Mouse (Mus musculus) lung, postnatal 0 days (tissue): ENCODE results near the gene Hoxc11. TPM values are rescaled to one million over a fixed set of nuclear protein-coding genes. Genes with fewer than 3 reads are reported as not detected.
A peak's percentile ranks its signal among the peaks of the same experiment; 100 is the strongest.

Experiments used
- ATAC-seq: fragments of 200-750 bp; cut with Nextera tagmentation; 2 replicates; pipeline ENCODE4 v1.8.0; 2017; ENCODE audit warnings: moderate library complexity
- DNase-seq: peaks from one replicate; pipeline ENCODE4 v3.0.0-alpha.2; 2016; ENCODE audit warnings: low spot score
- H3K27ac ChIP-seq: fragments of 300-500 bp; sonication (generic); 2 replicates; pipeline ENCODE4 v1.5.1; 2014; ENCODE audit warnings: antibody characterized with exemption, mild to moderate bottlenecking, low read length, mixed read lengths
- H3K27me3 ChIP-seq: fragments of 300-500 bp; sonication (generic); replicated peaks from 2 replicates; pipeline ENCODE4 v1.6.1; 2014; ENCODE audit warnings: low read length, mixed read lengths; ENCODE audit not compliant: insufficient read depth
- H3K36me3 ChIP-seq: fragments of 300-500 bp; sonication (generic); 2 replicates; pipeline ENCODE4 v1.6.1; 2014; ENCODE audit warnings: low read length, mixed read lengths; ENCODE audit not compliant: insufficient read depth
- H3K4me1 ChIP-seq: fragments of 300-500 bp; sonication (generic); 2 replicates; pipeline ENCODE4 v1.6.1; 2014; ENCODE audit warnings: antibody characterized with exemption, low read depth, low read length, mixed read lengths; ENCODE audit not compliant: insufficient read depth
- H3K4me2 ChIP-seq: fragments of 300-500 bp; sonication (generic); replicated peaks from 2 replicates; pipeline ENCODE4 v1.6.1; 2014; ENCODE audit warnings: low read depth, mild to moderate bottlenecking, low read length, moderate library complexity, mixed read lengths
- H3K4me3 ChIP-seq: fragments of 300-500 bp; sonication (generic); 2 replicates; pipeline ENCODE4 v1.5.1; 2014; ENCODE audit warnings: low read depth, low read length
- H3K9ac ChIP-seq: fragments of 300-500 bp; sonication (generic); replicated peaks from 2 replicates; pipeline ENCODE4 v1.6.1; 2014; ENCODE audit warnings: low read depth, mild to moderate bottlenecking
- H3K9me3 ChIP-seq: fragments of 300-500 bp; sonication (generic); 2 replicates; pipeline ENCODE4 v1.6.1; 2016; ENCODE audit warnings: low read length, mixed read lengths
- CTCF ChIP-seq: IDR thresholded peaks from 2 replicates; pipeline ENCODE4 v1.5.1; 2016; ENCODE audit warnings: antibody characterized with exemption, mild to moderate bottlenecking
- EP300 ChIP-seq: IDR thresholded peaks from 2 replicates; pipeline ENCODE4 v1.6.1; 2016; ENCODE audit warnings: antibody characterized with exemption, mild to moderate bottlenecking, control low read depth
- WGBS: fragments of 180-500 bp; shearing (Covaris S2); extraction: QIAGEN DNeasy Blood & Tissue Kit; methylation state at CpG from one replicate; pipeline ENCODE4 v1.1.7; 2014; 5-methylcytosine and 5-hydroxymethylcytosine counted together
- polyA plus RNA-seq: library from polyadenylated mRNA; unstranded; fragments of >200 nt; fragmentation: Nextera tagmentation; extraction: Ambion mirVana; gene quantifications from 2 replicates; pipeline ENCODE4 v1.2.1, GENCODE M21; 2015

Hoxc11 gene
- polyA plus RNA-seq, 1 experiment from 2014 or later, result not detected

DNA sequence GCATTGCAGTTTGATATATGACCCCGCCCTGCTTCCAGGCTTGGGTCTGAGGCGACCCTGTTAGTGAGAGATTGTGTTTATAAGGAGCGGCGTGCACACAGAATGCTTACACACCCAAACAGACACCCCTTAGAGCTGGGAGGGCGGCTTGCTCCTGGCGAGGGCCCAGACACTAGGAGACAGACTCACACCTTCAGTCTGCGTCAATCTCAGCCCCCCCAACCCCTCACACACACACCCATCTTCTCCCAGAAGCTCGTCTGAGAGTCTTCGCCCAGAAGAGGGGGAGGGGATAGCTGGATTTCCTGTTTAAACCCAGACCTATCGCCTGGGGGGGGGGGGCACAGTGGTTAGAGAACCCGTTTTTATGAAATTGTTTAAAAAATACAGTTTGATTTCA lies 45.7 kb downstream of the Hoxc11 start:
- Histone ChIP-seq H3K4me1 (no peaks in the 10 kb centered on the region), H3K27me3 (peaks cover 90% of the 10 kb centered on the region), H3K36me3 (no peaks in the 10 kb centered on the region), H3K4me3 (no peak overlapping the region), H3K9me3 (no peaks in the 10 kb centered on the region), H3K9ac (no peak overlapping the region), H3K4me2 (peak overlapping the region; percentile 68; the same call in 1 of the 2 replicates), H3K27ac (no peak overlapping the region)
- WGBS, result 5% methylated on average over 11 of the region's 11 CpGs
- ATAC-seq (no peak), DNase-seq (no peak)
- TF ChIP-seq EP300 (no peak), CTCF (no peak)

DNA sequence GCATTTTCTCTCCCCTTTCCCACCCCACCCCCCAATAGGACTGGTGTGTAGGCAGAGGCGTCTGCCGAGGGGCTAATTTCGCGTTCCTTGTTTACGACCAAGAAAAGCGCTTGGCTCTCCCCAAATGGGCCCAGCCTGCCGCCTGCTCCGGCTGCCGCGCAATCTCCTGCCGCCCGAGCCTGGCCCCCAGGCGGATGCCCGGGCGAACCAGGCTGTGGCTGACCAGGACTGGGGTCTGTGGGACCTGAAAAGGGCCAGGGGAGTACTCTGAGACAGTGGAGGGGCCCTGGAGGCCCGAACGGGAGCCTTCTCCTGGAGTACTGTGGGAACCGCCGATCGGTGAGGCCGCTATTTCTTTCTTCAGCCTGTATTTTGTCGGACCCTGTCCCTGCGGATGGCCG lies 46.3 kb downstream of the Hoxc11 start:
- H3K9me3 ChIP-seq, result no peaks in the 10 kb centered on the region
- H3K9ac ChIP-seq, result no peak overlapping the region
- H3K4me3 ChIP-seq, result no peak overlapping the region
- 5% methylated on average over 24 of the region's 24 CpGs for WGBS
- DNase-seq, result no peak
- no peak for ATAC-seq
- H3K4me2 ChIP-seq, result 0 out of 2 replicates have a peak overlapping the region, but pooled peaks have one; percentile 11
- no peaks in the 10 kb centered on the region for H3K36me3 ChIP-seq
- no peak for TF ChIP-seq CTCF
- TF ChIP-seq EP300, result no peak
- no peak overlapping the region for H3K27ac ChIP-seq
- H3K4me1 ChIP-seq, result no peaks in the 10 kb centered on the region
- H3K27me3 ChIP-seq, result peaks cover 88% of the 10 kb centered on the region

DNA sequence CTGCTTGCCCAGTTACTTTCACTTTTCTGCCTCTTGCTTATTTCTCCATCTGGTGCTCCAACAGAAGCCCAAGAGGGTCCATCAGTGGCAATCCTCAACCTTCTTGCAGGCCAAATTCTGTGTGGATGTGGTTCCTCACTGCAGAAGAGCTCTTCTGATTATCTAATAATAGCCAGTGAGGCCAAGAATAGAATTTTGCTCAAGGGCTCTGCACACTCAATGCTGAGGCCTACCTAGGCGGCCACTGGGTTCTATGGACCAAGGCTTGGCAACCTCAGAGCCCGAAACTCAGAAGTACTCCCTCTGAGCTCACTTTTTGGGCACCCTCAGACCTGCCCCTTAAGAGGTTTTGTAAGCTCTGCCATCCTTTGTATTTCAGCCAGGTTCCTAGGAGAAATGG lies 47.1 kb downstream of the Hoxc11 start:
- DNase-seq (no peak), ATAC-seq (no peak)
- H3K27ac ChIP-seq, result no peak overlapping the region
- no peaks in the 10 kb centered on the region for H3K4me1 ChIP-seq
- no peak overlapping the region for H3K4me2 ChIP-seq
- TF ChIP-seq EP300, result no peak
- TF ChIP-seq CTCF, result no peak
- peaks cover 89% of the 10 kb centered on the region for H3K27me3 ChIP-seq
- no peak overlapping the region for H3K9ac ChIP-seq
- H3K4me3 ChIP-seq, result no peak overlapping the region
- no peaks in the 10 kb centered on the region for H3K9me3 ChIP-seq
- no peaks in the 10 kb centered on the region for H3K36me3 ChIP-seq
- WGBS, result 38% methylated on average over 2 of the region's 2 CpGs

GRCm38 (mm10) chr15:103002156-103002555 lies 47.9 kb downstream of the Hoxc11 start:
- no peak for TF ChIP-seq CTCF
- TF ChIP-seq EP300, result no peak
- no peaks in the 10 kb centered on the region for H3K9me3 ChIP-seq
- no peaks in the 10 kb centered on the region for H3K4me1 ChIP-seq
- no peak for ATAC-seq
- H3K9ac ChIP-seq, result no peak overlapping the region
- no peak overlapping the region for H3K4me3 ChIP-seq
- no peaks in the 10 kb centered on the region for H3K36me3 ChIP-seq
- H3K27me3 ChIP-seq, result peaks cover 91% of the 10 kb centered on the region
- H3K27ac ChIP-seq, result no peak overlapping the region
- 20% methylated on average over 4 of the region's 4 CpGs for WGBS
- H3K4me2 ChIP-seq, result no peak overlapping the region
- no peak for DNase-seq

DNA sequence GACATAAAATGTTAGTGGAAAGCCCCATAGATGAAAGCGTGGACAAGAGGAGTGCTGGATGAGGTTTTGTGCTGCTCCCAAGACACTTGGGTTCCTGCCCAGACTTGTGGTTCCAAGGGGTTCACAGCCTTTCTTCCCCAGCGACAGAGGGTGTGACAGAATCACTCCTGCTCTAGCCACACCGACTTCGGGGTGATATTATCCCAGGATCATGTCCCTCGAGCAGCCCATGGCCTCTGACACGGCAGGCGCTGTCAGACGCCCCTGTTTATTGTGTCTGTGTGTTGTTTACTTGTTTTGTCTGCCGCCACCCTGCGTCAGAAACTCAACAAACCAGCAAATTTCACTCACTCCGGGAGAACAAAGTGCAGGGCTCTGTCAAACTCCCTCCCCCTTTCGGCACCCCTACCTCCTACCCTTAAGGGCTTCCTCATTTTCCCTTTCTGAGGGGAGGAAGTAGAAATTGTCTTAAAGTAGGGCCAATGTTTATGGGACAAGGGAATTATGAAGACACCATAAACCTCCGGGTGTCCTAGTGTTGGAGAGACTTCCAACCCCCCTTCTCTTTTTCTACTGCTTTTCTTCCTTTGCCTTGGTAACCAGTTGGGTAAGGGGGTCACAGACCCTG lies 48.7 kb downstream of the Hoxc11 start:
- Histone ChIP-seq H3K4me2 (no peak overlapping the region), H3K9ac (no peak overlapping the region), H3K9me3 (no peaks in the 10 kb centered on the region), H3K36me3 (no peaks in the 10 kb centered on the region), H3K4me3 (no peak overlapping the region), H3K27ac (no peak overlapping the region), H3K27me3 (peaks cover 91% of the 10 kb centered on the region), H3K4me1 (no peaks in the 10 kb centered on the region)
- TF ChIP-seq EP300 (no peak), CTCF (no peak)
- ATAC-seq (no peak), DNase-seq (no peak)
- 7% methylated on average over 13 of the region's 13 CpGs for WGBS

- no peaks in the 10 kb centered on the region for H3K36me3 ChIP-seq
- TF ChIP-seq EP300, result no peak
- no peak for TF ChIP-seq CTCF
- ATAC-seq (no peak), DNase-seq (no peak)
- no peak overlapping the region for H3K4me2 ChIP-seq
- no peaks in the 10 kb centered on the region for H3K4me1 ChIP-seq
- no peak overlapping the region for H3K27ac ChIP-seq
- H3K4me3 ChIP-seq, result no peak overlapping the region
- 2% methylated on average over 17 of the region's 17 CpGs for WGBS
- H3K9me3 ChIP-seq, result no peaks in the 10 kb centered on the region
- no peak overlapping the region for H3K9ac ChIP-seq
- H3K27me3 ChIP-seq, result peaks cover 88% of the 10 kb centered on the region
Observed at GRCm38 (mm10) chr15:103005308-103005707, 51.1 kb downstream of the Hoxc11 start.

DNA sequence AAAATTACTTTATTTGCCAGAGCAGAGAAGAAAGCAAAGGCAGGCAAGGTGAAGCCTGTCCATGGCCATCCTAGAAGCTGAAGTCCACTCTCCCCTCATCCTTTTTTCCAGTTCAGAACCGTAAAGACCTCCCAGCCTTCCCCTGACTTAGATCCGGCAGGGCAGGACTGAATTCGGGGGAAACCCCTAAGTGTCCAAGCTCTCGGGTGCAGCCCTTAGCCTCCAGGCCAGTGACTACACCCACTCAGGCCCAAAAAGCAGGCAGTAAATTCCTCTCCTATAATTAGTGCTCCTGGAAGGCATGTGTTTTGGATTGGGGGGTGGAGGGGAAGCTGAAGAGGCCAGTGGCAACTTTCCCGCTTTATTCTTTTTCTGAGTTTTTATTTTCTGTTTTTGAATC lies 51.6 kb downstream of the Hoxc11 start:
- ATAC-seq (no peak), DNase-seq (no peak)
- H3K9ac ChIP-seq, result no peak overlapping the region
- H3K4me1 ChIP-seq, result no peaks in the 10 kb centered on the region
- WGBS, result 7% methylated on average over 5 of the region's 5 CpGs
- peaks cover 88% of the 10 kb centered on the region for H3K27me3 ChIP-seq
- H3K27ac ChIP-seq, result no peak overlapping the region
- no peak for TF ChIP-seq CTCF
- TF ChIP-seq EP300, result no peak
- H3K4me3 ChIP-seq, result no peak overlapping the region
- H3K9me3 ChIP-seq, result no peaks in the 10 kb centered on the region
- no peaks in the 10 kb centered on the region for H3K36me3 ChIP-seq
- no peak overlapping the region for H3K4me2 ChIP-seq
